Mouse (Mus musculus): ENCODE data around the gene Zfp536.
"Not testable (repeated sequence)": the region's sequence is repeated elsewhere in the genome, so short reads cannot be mapped to it uniquely, and the experiment has no call there.

Gene Zfp536

GRCm38 (mm10) chr7:37753024-37753423, 20.4 kb downstream of the Zfp536 start:
- no peak for DNase-seq

- DNase-seq, result no peak
Observed at GRCm38 (mm10) chr7:37746133-37746761, 27.2 kb downstream of the Zfp536 start.

DNA sequence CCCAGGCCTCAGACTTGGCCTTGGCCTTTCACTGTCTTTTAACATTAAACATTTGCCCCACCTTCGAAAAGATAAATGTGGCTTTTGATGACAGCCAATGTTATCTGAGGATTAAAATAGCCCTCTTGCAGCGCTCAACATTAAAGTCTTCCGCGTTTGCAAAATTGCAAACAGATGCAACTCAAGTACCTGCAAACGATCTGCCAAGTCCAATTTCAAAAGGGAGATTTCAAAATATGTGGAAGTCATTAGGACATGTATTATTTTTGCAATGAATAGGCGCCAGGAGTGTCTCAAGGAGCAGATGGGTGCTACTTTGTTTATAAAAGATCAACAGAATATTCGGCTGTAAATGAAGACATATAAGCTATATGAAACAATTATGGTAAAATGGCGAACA, 30.1 kb downstream of the Zfp536 start:
- DNase-seq, result no peak

DNA sequence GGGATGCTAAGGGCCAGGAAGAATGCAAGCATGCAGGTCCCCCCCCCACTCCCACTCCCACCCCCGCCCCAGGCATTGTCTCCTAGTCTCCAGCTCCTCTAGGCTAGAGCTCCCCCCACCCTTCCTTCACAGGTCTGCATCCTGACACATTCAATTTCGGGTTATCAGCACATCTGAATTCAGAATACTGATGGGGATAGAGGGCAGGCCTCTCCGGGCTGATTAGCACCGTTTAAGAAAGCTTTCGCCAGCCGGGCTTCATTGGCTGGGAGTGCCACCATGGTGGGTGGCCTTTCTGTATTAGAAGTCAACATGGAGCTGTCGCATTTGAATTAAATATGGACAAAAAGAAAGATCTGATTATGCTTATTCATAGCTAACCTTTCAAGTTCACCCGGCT, 36.2 kb downstream of the Zfp536 start:
- no peak for DNase-seq

DNA sequence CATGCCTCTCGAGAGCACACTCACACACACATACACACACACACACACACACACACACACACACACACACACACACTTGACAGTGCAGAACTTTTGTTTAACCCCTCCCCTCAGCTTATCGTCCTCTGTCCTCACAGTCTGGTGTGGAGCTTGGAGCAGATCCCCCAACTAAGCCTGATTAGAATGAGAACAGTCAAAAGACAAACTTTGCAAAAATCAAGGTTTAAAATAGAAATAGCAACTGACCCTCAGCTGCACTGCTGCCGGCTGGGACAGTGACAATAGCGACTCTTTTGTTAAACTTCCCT, 37.1 kb downstream of the Zfp536 start:
- DNase-seq, result no peak

GRCm38 (mm10) chr7:37735707-37736412, 37.6 kb downstream of the Zfp536 start:
- no peak for DNase-seq

- DNase-seq, result no peak
Observed at GRCm38 (mm10) chr7:37735101-37735500, 38.3 kb downstream of the Zfp536 start.

GRCm38 (mm10) chr7:37734576-37734975, 38.9 kb downstream of the Zfp536 start:
- DNase-seq, result no peak

GRCm38 (mm10) chr7:37733996-37734395, 39.4 kb downstream of the Zfp536 start:
- DNase-seq, result no peak

GRCm38 (mm10) chr7:37732741-37733140, 40.7 kb downstream of the Zfp536 start:
- DNase-seq, result no peak

DNA sequence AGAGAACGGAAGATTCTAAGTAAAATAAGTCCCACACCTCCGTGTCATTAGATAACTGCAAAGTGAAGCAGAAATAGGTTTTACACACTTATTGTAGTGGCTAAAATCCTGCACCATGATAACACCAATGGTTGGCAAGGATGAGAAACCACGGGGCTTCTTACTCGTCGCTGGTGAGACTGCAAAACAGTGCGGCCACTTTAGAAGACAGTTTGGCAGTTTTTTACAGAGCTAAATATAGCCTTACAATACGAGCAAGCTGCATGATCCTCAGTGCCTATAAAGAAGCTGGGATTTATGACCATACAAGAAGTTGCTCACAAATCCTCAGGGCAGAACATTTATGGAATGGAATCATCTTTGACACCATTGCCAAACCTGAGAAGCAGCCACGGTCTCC, 45.7 kb downstream of the Zfp536 start:
- no peak for DNase-seq

DNA sequence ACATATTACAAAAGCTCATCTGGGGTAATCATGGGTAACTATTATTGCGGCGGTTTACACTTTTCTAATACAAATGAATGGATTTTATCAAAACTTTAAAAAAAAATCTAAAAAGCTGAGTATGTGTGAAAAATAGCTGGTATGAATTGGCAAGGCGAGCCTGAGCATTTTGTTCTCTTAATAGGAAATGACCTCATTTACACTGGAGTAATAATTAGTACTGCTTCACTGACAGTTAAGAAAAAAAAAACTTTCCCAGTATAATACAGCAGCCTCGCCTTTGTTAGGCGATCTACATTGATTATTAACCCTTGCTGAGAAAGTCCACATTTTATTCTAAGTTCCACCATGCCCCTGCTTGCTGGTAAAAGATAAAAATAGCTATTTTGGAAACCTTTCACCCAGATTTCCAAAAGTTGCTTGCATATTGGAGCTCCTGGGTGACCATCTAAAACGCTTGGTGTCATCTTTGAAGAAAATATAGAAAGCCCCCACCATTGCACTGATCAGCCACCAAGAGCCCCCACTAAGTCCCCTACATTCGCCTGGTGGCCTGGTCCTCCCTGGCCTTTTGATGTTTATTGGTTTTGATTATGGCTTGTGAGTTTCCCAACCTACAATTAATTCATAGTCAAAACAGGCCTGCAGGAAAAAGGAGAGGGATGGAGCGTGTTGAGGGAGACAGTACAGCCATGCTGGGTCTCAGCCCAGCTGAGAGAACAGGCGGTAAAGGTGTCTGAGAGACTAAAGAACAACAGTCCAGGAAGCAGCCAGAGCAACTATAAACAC, 49.2 kb downstream of the Zfp536 start:
- no peak for DNase-seq

- no peak for DNase-seq
Observed at GRCm38 (mm10) chr7:37723191-37723592, 50.2 kb downstream of the Zfp536 start.

DNA sequence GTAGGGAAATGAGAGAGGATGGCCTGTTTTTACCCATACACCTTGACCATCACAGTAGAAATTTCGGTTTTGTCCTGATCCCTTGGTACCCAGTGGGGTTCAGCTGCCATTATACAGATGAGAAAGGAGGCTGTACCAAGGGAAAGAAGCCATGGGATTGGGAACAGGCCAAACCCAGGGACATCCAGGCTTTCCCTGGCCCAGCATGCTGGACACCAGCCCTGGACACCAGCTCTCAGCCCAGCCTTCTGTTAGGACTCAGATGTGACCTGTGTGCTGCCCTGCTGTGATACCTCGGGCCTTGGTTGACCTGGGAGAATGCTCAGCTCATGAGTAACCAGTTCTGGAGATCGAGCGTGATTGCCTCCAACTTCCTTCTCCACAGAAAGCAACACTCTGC, 51.8 kb downstream of the Zfp536 start:
- peak; percentile 54 to 61 for DNase-seq

DNA sequence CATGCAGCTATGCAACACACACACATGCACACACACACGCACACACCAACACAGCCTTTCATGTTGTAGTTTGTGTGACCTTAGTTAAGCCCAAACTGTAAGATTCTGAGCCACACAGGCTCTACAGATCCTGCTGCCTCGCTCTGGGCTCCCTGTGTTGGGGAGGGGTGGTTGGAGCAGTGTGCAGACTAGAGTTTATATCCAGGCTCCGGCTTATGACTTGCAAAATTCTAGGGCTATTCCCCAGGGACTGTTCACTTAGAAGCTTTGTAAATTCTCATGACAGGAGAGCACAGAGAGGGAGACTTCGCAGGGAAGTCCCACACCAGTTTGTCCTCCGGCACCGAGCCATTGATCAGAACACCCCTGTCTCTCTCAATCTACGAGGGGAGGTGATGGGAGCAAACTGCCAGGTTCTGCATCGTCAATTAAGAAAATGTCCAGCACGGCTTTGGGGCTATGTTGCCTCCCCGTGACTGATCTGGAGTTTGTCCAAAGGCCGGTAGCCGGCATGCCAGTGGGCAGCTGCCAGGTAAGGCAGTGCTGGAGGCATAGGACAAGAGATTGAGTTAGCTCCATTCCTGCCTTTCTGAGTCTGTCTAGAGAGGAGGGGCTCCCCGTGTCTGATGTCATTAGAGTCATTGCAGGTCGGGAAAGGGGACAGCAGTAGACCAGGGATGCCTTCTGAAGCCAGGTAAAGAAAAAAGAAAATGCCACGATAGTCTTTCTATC, 54.6 kb downstream of the Zfp536 start:
- peak; percentile 63 to 67 for DNase-seq

DNA sequence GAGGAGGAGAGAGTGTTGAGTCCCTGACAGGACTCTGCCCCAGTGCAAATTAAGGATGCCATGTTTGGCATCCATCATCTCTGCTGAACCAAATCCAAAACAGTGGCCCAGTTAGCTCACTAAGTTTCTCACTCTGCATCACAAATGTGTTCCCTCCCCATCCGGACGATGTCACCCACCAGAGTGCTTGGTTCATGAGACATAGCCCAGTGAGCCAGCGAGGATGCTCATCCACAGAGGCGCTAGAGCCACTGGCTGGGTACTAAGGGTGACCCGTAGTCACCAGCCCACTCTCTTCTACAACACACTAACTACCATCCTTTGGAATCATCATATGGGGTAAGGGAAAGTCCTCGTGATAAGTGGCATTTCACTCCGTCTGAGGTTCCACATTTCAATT, 56.4 kb downstream of the Zfp536 start:
- no peak for DNase-seq

DNA sequence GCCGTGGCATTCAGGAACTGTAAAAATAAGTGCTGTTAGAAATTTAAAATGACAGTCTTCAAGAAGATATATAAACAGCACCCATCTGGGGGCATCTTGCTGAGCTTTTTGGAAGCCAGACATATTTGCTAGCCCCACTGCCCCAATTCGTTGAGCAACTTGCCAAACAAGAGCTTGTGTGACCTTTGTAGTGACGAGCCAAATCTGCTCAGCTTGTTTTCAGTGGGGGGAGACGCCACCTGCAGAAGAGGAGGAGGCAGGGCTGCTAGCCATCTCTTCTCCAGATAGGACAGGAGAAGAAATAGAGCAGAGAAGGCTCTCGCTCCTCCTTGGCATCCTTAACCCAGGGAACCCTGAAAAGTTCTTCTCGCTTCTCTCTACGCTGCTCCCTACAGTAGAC, 56.8 kb downstream of the Zfp536 start:
- peak in 1 of 2 experiments; percentile 48 for DNase-seq

DNA sequence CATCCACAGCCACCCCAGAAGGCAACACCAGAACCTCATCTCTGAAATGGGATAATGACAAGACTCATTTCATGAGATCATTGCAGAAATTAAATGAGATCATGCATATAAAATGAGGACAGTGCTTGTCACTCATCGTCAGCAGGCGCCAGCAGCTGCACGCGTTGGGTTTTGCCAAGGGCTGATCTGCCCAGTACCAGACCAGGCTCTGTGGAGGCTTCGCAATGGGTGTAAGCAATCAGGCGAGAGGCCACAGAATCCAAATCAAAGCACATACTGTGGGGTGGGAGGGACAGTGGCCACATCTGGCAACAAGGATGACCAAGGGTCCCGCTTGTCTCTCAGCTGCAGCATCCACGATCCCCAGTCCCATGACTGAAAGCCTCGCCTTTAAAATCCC, 69.0 kb downstream of the Zfp536 start:
- no peak for DNase-seq

GRCm38 (mm10) chr7:37697378-37697777, 76.1 kb downstream of the Zfp536 start:
- not testable (repeated sequence) for DNase-seq

- DNase-seq, result no peak
Observed at GRCm38 (mm10) chr7:37695066-37695465, 78.4 kb downstream of the Zfp536 start.

DNA sequence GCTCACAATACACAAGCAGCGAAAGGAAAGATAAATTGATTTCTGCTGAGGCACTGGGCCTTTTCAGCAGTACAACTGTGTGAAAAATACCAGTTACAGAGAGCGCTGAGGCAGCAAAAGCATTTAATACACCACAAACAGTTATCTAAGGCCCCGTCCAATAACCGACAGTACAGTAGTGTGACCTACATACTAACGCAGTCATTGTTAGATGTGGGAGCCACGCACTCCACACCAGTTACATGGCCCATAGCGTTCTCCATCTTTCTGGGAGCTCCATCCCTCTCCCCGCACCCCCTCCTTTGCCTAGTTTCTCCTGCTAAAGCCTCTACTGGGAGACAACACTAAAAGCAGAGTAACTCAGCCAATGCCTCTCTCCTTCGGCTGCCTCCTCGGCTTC, 82.8 kb downstream of the Zfp536 start:
- no peak for DNase-seq

DNA sequence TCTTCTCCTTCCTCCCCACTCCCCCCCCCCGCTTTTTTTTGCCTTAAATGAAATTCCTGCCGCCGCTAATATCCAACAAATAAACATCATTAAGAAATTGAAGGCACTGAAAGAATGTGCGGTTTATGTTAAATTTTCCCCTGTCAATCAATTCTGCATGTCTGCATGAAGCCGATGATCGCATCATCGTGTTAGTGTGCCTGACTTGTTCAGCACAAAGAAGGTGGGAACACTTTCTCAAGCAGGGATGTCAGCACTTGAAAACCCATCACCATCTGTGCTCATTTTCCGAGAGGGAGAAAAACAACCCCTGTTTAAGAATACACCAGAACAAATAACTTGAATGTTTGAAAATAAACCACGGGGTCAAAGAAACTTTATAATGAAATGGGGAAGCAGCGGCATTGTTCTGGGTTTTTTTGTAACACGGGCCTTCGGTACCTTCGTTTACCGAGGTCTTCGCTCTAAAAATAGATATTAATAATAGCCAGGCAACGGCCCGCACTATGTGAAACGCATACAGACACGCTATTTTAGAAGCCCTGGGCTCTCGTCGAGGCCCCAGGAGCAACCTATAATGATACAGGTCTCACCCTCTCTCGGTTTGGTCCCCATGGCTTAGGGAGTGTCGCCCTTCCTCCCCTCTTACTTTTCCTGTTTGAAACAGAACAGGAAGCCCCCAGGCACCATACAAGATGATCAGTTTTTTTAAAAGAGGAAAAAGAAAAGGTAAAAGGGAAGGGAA, 83.7 kb downstream of the Zfp536 start:
- DNase-seq, result no peak

- DNase-seq, result peak in 1 of 2 experiments; percentile 30
Observed at GRCm38 (mm10) chr7:37689107-37689511, 84.3 kb downstream of the Zfp536 start.

Data from cerebellum, adult 18-20 months (tissue).